Mouse (Mus musculus) ES-Bruce4 (cell line): Measurements from ENCODE around the gene Txnrd3.

Experiments
- CTCF ChIP-seq: IDR thresholded peaks from one replicate; pipeline ENCODE4 v1.8.1; 2011; ENCODE audit warnings: low read depth, low read length
- EP300 ChIP-seq: IDR thresholded peaks from 2 replicates; pipeline ENCODE4 v1.6.1; 2011; ENCODE audit warnings: low read depth, low read length; ENCODE audit not compliant: insufficient read depth
- POLR2A ChIP-seq: IDR thresholded peaks from one replicate; pipeline ENCODE4 v1.8.1; 2011; ENCODE audit warnings: low read length; ENCODE audit not compliant: insufficient read depth

DNA sequence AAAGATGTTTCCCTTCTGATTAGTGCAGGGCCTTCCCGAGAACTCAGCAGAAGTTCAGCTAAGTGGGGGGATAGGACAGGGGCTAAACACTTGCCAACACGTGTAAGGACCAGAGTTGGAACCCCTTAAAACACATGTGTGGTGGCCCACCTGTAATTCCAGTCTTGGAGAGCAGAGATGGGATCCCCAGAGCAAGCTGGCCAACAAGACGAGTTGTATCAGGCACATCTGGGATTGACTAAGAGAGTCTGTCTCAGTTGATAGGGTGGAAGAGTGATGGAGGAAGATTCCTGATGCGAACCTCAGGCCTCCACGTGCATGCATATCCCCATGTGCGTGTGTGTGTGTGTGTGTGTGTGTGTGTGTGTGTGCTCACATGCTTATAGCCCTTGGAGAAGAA, 27.6 kb downstream of the Txnrd3 start:
- no peak for TF ChIP-seq CTCF
- TF ChIP-seq EP300, result no peak
- TF ChIP-seq POLR2A, result no peak
